Mouse (Mus musculus) retina, embryonic 14.5 days (tissue): ENCODE measurements around the gene Misp.

Experiments
- DNase-seq: peaks from one replicate; pipeline ENCODE4 v3.0.0-alpha.2; 2015; ENCODE audit warnings: low spot score

Misp gene

DNA sequence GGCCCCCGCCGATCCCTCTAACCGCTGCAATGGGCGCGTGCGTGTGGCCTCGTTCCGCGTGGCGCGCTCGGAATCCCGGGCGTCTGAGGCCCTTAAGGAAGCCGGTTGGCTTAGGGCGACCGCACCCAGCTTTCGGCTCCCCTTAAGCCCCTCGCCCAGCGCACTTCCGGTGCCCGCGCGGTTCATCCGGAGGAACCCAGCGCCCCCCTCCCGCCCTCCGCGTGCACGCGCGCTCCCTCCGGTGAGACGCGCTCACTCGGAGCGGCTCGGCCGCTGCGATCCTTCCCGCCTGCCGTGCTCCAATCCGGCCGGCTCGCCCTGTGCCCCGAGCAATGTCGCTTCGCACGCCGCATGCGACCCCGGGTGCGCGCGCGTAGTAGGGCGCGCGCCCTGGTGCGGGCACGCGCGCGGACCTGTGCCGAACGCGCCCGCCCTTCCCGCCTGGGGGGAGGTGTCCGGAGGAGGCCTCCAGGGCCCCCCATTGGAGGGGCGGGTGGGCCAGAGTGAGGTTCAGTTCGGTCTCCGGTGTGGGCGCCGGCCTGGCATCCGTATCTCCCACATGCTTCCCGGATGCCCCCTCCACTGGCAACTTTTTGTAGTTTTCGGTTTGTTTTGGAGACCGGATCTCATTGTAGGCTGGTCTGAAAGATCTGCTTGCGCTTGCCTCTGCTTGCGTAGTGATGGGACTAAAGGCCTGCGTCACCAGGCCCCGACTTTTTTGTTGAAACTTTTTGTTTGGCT lies 34.2 kb downstream of the Misp start:
- DNase-seq, result peak; percentile 78

DNA sequence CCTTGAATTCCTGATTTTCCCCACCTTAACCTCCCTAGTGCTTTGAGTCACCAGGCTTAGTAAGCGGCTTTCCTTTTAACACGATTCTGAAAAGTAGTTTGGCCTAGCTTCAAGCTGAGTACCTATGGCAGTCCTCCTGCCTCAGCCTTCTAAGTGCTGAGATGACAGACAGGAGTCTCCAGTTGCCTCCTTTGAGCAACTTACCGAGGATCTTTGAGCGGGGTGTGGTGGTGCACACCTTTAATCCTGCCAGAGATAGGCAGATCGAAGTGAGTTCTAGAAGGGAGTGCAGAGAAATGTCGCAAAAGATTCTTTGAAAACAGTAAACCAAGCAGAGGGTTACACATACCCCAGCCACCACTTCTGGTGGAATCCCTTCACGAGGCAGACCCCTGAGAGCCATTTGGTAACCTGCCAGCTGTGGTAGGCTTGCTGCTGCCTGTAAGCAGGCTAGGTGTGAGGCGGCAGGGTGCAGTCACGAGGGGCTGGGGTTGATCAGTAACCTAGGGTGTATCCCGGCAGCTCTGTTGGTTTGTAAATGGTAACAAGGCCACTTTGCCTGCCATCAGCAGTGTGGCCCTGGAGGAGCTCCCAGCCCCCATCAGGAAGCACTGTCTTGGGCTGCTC lies 34.9 kb downstream of the Misp start:
- DNase-seq, result no peak

DNA sequence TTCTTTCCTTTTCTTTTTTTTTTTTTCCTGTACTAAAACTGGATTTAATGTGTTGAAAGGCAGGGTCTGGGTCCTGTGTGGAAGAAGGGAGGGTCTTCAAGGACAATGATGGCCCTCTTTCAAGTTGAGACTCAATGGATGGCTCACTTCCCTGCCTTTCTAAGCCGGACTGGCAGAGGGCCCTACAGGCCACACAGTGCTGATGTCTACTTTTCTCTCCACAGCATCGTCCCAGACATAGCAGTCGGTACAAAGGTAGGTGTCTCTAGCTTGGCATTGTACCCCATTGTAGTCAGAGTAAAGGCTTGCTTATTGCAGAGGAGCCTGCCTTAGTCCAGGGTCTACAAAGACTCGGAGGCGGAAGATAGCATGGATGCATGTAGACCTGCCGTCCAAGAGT lies 35.5 kb downstream of the Misp start:
- no peak for DNase-seq

DNA sequence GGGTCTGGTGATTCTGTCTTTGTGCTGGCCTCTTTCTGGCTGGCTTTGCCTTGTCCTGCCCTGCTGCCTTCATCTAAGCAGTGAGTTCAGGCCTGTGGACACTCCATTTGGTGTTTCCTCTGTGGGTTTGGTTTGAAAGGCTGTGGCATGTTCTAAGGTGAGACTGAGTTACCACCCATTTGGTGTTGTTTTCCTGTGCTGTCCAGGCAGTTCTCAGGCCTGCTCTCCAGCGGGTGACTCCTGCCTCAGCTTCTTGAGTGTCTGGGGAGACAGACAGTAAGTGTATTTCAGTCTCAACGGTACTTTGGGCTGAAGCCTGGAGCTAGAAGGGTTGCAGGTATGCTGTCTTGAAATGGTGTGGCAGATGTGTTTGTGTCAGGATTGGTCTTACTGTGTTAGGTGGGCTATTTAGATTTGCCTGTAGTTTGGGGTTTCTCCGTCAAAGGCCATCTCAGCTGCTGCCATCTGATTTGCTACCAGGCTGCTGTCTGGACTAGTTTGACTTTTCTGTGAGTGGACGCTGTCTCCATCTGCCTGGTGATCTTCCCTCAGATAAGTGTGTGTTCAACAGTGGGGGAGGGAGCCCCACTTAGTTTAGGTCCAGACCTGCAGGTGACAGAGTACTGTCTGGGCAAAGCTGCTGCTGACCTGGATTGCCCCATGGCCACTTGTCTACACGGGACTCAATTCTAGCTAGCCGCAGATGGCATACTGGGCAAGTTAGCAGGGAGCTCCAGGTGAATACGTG lies 36.1 kb downstream of the Misp start:
- DNase-seq, result no peak

DNA sequence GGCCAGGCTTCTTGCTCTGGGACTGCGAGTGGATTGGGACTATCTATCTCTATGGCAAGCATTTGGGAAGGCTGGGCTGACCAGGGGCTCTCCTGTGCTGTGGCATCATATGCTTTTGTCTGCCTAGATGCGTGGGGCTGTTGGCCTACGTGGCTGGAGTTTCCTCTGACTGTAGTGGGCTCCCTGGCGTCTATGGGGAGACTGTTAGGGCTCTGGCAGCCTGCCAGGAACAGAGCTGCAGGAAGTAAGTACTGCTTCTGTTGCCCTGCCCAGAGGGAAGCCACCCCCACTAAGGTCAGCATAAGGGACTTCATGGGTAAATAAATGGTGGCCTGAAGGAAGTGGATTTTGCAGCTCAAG lies 36.6 kb downstream of the Misp start:
- DNase-seq, result no peak

DNA sequence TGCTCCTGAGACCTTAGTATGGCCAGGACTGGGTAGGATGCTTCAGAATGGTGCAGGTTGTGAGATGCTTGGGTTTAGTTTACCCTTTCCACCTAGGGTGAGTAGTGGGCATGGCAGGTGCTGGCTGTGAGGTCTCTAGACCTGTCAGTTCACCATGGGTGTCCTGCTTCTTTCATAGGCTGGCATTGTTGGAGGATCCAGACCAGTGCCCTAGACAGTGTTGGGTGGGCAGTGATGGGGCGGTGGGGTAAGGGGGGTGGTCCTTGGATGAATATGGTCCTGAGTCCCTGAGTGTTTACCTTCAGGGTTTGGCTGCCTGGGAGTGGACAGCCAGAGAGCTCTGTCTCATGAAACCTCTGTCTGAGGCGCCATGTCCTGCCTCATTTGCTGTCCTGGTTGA lies 37.1 kb downstream of the Misp start:
- no peak for DNase-seq

DNA sequence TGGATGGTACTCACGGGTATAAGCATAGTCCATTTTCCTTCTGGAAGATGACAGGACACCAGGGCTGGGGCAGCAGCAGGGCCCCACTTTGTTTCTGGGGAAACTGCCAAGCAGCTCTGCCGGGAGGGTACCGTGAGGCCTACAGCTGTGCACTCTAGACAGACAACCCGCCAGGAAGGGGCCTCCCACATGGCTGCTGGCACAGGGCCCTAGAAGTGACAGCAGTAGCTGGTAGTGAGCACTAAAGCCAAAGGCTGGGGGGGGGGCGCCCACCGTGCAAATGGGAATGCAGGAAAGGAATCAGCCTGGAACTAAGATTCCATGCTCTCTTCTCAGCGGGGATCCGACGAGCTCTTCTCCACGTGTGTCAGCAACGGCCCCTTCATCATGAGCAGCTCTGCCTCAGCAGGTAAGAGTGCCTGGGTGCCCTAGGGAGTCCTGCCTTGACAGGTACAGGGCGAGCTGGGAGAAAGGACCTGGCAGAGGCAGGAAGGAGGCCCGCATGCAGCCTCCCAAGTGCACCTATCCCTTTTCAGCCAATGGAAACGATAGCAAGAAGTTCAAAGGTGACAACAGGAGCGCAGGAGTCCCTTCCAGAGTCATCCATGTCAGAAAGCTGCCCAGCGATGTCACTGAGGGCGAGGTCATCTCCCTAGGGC lies 37.8 kb downstream of the Misp start:
- no peak for DNase-seq

DNA sequence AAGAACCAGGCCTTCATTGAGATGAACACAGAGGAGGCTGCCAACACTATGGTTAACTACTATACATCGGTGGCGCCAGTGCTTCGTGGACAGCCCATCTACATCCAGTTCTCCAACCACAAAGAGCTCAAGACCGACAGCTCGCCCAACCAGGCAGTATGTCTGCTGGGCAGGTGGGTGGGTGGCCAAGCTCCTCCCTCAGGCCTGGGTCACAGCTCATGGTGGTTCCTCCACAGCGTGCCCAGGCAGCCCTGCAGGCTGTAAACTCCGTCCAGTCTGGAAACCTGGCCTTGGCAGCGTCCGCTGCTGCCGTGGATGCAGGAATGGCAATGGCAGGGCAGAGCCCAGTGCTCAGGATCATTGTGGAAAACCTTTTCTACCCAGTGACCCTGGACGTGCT lies 38.3 kb downstream of the Misp start:
- DNase-seq, result no peak

DNA sequence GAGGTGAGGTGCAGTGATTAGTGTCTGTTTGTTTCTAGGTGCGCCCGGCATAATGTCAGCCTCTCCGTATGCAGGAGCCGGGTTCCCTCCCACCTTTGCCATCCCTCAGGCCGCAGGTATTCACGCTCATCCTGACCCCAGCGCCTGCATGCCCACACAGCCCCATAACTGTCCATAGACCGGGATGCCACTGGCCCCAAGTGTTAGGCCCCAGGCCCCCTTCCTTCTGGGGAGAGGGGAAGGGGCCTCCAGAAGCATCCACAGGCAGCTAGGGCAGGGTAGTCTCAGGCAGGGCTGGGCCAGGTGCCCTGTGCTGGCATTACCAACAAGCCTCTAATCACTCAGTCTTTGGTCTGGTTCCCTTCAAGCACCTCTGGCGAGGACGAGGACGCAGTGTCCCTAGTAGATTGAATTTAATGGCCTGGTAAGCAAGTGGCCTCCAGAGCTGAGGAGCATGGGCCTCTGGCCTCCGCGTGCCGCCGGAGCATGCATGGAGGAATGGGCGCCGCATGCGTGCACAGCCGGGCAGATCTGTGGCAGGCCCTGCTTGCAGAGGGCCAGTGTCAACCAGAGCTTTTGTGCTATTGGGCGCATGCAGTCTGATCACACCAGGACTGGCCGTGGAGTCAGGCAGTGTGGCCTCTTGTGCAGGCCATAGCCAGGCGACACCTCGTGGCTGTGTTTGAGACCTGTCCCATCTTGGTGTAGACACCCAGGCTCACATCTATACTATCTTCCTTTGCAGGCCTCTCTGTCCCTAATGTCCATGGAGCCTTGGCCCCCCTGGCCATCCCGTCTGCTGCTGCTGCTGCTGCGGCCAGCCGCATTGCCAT lies 39.5 kb downstream of the Misp start:
- no peak for DNase-seq

DNA sequence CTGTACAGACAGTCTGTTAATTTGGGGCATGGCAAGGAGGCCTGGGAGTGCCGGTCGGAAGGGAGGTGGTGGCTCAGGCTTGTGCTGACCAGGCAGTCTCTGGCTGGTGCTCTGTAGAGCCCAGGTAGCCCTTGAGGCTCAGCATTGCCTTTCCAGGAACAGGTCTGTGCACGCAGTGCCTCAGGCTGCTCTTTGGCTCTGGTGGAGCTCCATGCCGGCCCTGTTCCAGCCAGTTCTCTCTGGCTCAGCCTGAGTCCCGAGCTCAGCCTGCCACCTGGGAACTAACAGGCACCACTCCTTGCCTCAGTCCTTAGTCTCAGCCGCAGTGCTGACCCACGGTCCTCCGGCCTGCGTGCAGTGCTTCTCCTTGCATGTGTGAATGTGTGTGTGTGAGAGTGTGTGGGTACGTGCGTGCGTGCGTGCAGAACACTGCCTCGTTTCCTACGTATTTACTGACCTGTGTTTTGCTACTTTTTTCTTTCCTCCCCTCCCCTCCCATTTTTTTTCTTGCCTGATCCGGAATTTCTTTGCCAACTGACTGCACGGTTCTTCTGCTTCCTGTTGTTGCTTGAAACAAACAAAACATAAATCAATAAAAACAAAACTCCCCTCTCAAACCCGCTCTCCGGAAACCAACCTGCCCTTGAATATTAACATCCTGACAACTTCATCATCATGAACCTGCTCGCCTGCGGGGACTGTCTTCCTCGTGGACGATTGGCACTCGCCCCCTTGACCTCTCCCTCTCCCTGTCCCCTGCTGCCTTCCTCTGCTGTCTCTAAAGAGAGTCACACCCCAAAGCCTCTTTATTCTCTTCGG lies 40.6 kb downstream of the Misp start:
- DNase-seq, result no peak

DNA sequence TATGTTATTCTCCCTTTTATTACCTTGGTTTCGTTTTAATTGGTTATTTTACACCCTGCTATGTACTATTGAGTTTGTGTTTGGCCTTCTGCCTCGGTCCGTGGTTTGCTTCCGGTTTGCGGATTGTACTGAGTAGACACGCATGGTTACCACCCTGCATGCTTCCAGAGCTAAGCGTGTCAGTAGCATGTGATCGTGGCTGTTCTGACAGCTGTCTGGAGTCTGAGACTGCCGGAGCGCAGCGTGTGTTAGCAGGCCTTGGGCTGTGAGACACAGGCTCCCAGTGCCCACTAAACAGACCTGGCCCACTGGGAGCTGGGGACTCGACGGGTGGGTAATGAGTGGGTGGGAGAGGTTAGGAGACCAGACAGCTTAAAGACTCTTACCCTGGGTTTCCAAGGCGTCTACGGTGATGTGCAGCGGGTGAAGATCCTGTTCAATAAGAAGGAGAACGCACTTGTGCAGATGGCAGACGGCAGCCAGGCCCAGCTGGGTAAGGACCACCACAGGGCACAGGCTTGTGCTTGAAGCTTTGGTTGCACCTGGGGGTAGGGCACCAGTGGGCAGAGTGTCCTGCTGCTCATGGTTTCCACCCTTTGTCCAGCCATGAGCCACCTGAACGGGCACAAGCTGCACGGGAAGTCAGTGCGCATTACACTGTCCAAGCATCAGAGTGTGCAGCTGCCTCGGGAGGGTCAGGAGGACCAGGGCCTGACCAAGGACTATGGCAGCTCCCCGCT lies 41.4 kb downstream of the Misp start:
- no peak for DNase-seq

DNA sequence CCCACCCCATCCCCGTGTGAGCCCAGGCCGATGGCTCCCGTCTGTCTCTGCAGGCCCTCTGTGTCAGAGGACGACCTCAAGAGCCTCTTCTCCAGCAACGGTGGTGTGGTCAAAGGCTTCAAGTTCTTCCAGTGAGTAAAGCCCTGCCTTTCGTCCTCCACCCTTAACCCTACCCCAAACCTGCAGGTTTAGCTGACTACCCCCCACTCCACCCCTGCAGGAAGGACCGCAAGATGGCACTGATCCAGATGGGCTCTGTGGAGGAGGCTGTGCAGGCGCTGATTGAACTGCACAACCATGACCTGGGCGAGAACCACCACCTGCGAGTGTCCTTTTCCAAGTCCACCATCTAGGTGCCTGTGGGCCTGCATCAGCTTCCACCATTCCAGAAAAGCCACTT lies 42.1 kb downstream of the Misp start:
- DNase-seq, result no peak

DNA sequence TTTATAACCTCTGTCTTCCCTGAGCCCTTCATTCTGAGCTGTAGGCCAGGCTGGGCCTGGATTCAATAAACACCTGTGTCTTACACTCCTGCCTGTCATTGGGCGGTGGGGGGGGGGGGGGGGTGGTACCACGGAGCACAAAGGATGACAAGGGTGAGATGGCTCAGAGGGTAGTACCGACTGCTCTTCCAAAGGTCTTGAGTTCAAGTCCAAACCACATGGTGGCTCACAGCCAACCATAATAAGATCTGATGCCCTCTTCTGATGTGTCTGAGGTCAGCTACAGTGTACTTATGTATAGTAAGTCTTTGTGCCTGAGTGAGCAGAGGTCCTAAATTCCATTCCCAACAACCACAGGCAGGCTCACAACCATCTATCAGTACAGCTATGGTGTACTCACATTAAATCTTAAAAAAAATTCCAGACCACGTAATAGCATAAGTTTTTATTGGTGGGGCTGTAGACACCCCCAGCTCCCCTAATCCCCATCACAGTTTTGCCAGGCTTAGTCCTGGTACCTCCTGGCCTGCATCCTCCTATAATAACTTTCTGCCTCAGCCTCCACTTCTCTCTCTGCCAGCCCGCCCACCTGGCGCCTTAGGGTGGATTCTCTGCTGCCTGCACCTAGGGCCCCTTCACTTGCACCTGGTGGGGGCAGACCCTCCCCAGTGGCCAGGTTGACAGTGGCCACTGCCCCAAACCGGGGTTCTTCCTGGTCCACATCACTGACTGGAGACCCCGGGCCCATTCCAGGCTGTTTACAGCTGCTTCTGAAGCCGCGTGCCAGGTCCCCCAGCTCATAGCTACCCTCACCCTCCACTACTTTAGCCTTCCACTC lies 43.8 kb downstream of the Misp start:
- no peak for DNase-seq

DNA sequence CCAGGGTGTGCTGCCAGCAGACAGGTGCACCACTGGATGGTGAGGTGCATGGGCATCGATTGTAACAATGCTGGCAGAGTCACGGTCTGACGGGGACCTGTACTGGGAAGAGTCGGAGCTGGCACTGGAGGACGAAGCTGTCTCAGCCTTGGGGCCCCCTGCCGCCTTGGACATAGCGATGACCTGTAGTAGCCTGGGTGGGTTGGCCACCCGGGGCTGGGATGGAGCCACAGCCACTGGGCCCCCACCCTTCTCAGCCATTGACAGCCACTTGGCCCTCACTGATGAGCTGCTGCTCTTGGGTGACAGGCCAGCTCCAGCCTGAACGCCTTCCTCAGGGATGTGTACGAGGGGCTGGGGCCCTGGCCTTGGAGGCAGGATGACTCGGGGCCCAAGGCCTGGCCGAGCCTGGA lies 44.4 kb downstream of the Misp start:
- no peak for DNase-seq

DNA sequence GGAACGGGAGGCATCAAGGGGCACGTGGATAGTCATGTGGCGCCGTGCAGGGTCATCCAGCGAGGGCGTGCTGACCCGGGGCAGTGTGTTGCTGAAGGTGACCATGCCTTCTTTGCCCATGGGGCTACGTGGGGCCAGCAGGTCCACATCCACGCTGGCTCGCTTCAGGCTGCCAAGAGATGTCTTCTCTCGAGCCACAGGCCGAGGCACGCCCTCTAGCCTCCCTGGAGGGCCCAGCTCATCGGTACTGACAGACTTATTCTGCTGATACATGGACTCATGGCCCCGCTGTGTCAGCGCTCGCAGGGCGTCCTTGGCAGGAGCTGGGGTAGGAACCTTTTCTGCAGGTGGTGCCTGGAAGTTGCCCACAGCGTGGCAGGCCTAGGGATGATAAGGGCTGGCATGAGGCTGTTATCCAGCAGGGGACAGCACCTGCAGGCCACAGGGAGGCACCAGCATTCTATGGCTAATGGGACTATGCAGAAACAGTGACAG lies 45.1 kb downstream of the Misp start:
- no peak for DNase-seq

DNA sequence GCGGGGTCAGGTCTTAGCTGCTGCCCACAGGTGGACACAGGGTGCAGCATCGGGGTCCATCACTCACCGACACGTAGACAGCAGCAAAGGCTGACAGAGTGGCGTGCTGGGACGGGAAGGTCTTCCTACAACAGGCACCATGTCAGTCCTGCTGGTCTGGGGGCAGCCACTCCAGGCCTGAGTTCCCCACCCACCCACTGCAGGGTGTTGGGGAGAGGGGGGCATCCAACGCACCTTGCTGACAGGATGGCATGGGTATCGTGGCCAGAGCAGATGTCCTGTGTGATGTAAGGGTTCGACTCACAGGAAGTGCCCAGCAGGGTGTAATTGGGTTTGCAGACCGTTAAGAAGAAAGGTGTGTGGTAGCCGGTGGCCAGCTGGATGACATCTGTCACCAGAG lies 45.8 kb downstream of the Misp start:
- no peak for DNase-seq

DNA sequence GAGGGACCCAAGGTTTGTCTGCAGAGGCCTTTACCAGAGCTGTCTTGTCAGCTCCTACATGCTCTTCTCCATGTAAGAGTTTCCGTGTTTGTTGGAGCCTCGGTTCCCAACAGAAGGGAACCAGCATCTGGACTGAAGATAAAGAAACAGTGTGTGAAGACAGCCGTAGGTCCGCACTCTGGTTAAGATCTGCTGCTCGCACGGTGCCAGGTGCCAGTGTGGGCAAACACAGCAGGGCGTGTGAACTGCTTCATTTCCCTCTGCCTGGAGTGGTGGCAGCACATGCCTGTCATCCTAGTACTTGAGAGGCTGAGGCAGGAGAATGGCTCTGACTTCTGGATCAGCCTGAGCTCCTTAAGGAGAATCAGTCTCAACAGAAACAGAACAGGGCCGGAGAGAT lies 51.1 kb downstream of the Misp start:
- DNase-seq, result no peak

DNA sequence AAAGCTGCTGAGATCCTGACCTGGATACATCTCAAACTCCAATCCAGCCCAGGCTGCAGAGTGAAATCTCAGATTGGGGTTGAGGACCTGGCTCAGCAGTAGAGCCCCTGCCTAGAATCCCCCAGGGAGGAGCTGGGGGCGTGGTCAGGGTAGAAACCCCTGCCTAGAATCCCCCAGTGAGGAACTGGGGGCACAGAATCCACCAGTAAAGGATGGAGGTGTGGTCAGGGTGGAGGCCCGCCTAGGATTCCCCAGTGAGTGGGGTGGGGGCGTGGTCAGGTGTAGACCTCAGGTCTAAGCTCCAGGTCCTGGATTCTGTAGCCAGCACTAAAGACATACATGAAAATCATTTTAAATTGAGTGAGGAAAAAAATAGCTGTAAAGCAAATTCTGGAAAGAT lies 52.1 kb downstream of the Misp start:
- no peak for DNase-seq

DNA sequence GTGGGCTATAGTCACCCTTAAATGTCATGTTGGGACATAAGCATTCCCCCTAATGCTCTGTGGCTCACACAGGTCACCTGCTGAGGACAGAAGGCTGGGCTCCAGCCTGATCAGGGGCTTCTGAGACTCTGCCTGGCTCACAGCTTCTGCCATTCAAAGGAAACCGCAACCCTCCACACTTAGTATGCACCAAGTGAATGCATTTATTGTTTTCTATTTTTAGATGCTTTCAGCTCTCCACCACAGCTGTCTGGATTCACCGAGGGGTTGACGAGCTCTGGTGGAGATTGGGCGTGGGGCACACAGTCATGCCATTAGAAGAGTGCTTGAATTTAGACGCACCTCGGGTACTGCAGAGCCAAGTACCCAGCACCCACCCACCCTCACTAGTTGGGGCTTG lies 52.5 kb downstream of the Misp start:
- DNase-seq, result no peak
